Mouse (Mus musculus): ENCODE measurements around the gene Golt1a. TPM values are rescaled to one million over a fixed set of nuclear protein-coding genes. Genes with fewer than 3 reads are reported as not detected.
"Not testable (repeated sequence)": the region's sequence is repeated elsewhere in the genome, so short reads cannot be mapped to it uniquely, and the experiment has no call there.

Gene Golt1a
- polyA plus RNA-seq, 1 experiment from 2014 or later = 8.7 TPM

DNA sequence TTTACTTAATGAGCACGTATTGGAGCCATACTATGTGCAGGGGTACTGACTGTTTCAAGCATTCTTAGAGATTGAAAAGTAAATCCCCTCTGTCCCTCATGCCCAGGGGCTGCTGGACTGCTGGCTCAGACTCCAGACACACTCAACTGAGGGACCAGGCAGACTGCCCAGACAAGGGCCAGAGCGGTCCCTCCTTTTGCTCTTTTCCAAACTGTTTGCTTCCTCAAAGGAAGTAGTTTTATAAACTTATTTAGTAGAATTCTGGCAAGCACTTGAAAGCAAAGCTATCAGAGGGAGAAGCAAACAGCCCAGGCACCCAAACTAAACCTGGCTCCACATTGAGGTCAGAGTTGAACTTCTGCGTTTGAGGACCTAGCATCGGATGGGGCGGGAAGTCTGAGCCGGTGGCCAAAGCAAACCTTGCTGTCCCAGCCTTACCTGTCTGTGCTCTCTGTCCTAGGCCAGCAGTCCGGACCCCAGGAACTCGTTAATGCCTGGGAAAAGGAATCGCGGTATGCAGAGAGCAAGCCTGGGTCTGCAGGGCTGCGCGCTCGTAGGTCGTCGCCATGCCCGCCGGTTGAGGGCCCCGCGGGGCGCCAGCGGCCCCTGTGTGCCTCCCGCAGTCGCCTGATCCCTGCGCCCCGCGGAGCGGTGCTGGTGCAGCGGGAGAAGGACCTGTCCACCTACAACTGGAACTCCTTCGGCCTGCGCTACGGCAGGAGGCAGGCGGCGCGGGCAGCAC is 19.5 kb downstream of the Golt1a start:
- 8% methylated on average over 34 of the region's 34 CpGs for WGBS
- peak overlapping the region; percentile 58 for H3K9ac ChIP-seq (ENCODE audit: low read length)
- H3K9me3 ChIP-seq (replicated peaks; ENCODE audit: control insufficient read depth, low read length) = no peaks in the 10 kb centered on the region
- peaks cover 15% of the 10 kb centered on the region for H3K27me3 ChIP-seq (ENCODE audit: control insufficient read depth, insufficient read depth, low read length)
- H3K4me1 ChIP-seq (ENCODE audit: control insufficient read depth, insufficient read depth, low read length) = peaks cover 10% of the 10 kb centered on the region
- ATAC-seq (ENCODE audit: insufficient read depth, low FRiP score) = no peak
- H3K4me2 ChIP-seq (ENCODE audit: low read depth, low read length) = peak overlapping the region; percentile 62
- H3K27ac ChIP-seq (ENCODE audit: low read length) = no peak overlapping the region
- no peaks in the 10 kb centered on the region for H3K36me3 ChIP-seq (ENCODE audit: control insufficient read depth, insufficient read depth, low read length)
- peak overlapping the region; percentile 29 for H3K4me3 ChIP-seq (replicated peaks; ENCODE audit: low read length)

DNA sequence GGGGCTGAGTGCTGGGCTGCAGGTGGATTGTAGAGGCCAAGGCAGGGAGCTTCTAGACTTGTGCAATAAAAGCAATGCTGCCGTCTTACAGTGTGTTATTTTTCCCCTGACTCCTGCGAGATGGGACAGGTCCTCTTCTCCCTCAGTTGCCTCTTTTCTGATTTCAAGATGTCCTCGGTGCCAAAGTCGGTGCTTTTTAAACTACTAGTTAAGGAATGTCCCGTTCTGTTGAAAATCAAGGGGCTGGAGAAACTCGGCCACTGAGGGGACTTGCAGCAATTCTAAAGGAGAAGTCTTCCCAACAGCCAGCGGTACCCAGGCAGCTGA is 20.0 kb downstream of the Golt1a start:
- H3K9me3 ChIP-seq (replicated peaks; ENCODE audit: control insufficient read depth, low read length) = no peaks in the 10 kb centered on the region
- peak overlapping the region; percentile 29 for H3K4me3 ChIP-seq (replicated peaks; ENCODE audit: low read length)
- H3K36me3 ChIP-seq (ENCODE audit: control insufficient read depth, insufficient read depth, low read length) = no peaks in the 10 kb centered on the region
- peak overlapping the region; percentile 58 for H3K9ac ChIP-seq (ENCODE audit: low read length)
- H3K4me2 ChIP-seq (ENCODE audit: low read depth, low read length) = peak overlapping the region; percentile 62
- H3K27ac ChIP-seq (ENCODE audit: low read length) = no peak overlapping the region
- WGBS = 27% methylated on average over 7 of the region's 7 CpGs
- peaks cover 10% of the 10 kb centered on the region for H3K4me1 ChIP-seq (ENCODE audit: control insufficient read depth, insufficient read depth, low read length)
- ATAC-seq (ENCODE audit: insufficient read depth, low FRiP score) = no peak
- peaks cover 15% of the 10 kb centered on the region for H3K27me3 ChIP-seq (ENCODE audit: control insufficient read depth, insufficient read depth, low read length)

DNA sequence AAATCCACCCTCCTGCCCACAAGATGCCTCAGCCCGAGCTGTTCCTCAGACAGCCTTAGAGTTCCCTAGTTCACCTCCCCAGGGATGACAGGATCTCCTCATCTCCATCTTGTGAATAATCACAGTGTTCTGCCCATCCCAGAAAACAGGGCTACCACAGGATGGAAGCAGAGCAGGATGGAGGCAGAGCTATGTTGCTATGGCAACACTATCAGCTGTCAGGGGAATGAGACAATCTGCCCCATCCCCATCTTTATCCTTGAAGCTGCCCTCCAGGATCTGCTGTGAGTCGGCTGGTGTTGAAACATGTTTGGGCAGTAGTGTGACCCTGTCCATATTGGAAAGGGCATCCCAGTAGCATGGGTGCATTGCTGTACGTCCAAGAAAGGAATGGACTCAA is 21.5 kb downstream of the Golt1a start:
- peaks cover 10% of the 10 kb centered on the region for H3K4me1 ChIP-seq (ENCODE audit: control insufficient read depth, insufficient read depth, low read length)
- H3K9me3 ChIP-seq (replicated peaks; ENCODE audit: control insufficient read depth, low read length) = no peaks in the 10 kb centered on the region
- H3K27ac ChIP-seq (ENCODE audit: low read length) = no peak overlapping the region
- H3K27me3 ChIP-seq (ENCODE audit: control insufficient read depth, insufficient read depth, low read length) = peaks cover 15% of the 10 kb centered on the region
- H3K4me3 ChIP-seq (replicated peaks; ENCODE audit: low read length) = no peak overlapping the region
- no peak overlapping the region for H3K4me2 ChIP-seq (ENCODE audit: low read depth, low read length)
- no peaks in the 10 kb centered on the region for H3K36me3 ChIP-seq (ENCODE audit: control insufficient read depth, insufficient read depth, low read length)
- WGBS = 61% methylated on average over 3 of the region's 3 CpGs
- ATAC-seq (ENCODE audit: insufficient read depth, low FRiP score) = no peak
- no peak overlapping the region for H3K9ac ChIP-seq (ENCODE audit: low read length)

DNA sequence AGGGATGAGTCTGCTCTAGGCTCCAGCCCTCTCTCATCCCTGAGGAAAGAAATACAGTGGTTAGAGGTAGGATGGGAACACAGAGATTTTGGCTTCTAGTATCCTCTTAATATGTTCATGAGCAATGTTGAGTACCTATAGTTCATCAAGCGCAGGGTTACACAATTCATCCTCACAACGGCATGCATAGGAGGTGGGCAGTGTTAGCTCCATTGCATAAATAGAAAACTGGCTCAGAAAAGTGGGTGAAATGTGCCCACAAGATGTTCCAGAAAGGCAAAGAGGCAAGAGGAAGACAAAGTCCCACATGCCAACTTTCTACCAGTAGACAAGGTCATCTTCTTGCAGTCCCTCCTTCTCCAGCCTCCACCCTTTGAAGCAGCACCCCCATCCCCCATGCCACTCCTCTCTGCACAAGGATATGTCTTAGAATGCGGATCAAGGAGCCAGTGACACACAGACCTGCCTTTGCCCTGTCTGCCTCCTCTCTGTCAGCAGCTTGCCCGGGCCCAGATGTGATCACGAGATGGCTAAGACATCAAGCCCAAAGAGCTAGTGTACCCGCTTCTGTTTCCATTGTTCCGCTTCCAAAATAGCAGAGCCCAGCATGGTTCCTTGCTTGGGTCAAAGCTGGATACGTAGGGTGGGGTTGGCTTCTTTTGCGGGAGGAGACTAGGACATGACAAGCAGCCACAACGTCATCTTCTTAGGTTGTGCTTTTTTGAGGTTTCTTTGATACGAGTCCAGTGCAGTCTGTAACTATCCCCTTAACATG is 23.2 kb downstream of the Golt1a start:
- 86% methylated on average over 11 of the region's 11 CpGs for WGBS
- Histone ChIP-seq H3K4me2 (ENCODE audit: low read depth, low read length) (no peak overlapping the region), H3K27me3 (ENCODE audit: control insufficient read depth, insufficient read depth, low read length) (peaks cover 15% of the 10 kb centered on the region), H3K36me3 (ENCODE audit: control insufficient read depth, insufficient read depth, low read length) (no peaks in the 10 kb centered on the region), H3K4me3 (replicated peaks; ENCODE audit: low read length) (no peak overlapping the region), H3K9me3 (replicated peaks; ENCODE audit: control insufficient read depth, low read length) (no peaks in the 10 kb centered on the region), H3K4me1 (ENCODE audit: control insufficient read depth, insufficient read depth, low read length) (peaks cover 10% of the 10 kb centered on the region), H3K27ac (ENCODE audit: low read length) (no peak overlapping the region), H3K9ac (ENCODE audit: low read length) (no peak overlapping the region)
- no peak for ATAC-seq (ENCODE audit: insufficient read depth, low FRiP score)

DNA sequence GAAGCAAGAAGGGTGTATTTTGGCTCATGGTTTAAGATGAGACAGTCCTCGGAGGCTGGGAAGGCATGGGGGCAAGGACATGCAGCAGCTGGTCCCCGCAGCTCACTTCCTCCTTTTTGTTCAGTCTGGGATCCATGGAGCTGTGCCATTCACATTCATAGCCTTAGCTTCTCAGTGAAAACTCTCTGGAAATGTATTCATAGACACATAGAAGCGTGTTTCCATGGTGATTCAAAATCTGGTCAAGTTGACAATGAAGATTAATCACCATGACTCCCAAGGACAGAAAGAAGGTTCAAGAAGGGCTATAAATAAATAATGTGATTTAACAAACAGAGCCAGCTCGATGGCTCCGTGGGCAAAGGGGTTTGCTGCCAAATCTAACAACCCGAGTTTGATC is 24.3 kb downstream of the Golt1a start:
- ATAC-seq (ENCODE audit: insufficient read depth, low FRiP score) = no peak
- no peak overlapping the region for H3K4me2 ChIP-seq (ENCODE audit: low read depth, low read length)
- H3K36me3 ChIP-seq (ENCODE audit: control insufficient read depth, insufficient read depth, low read length) = no peaks in the 10 kb centered on the region
- peaks cover 7% of the 10 kb centered on the region for H3K4me1 ChIP-seq (ENCODE audit: control insufficient read depth, insufficient read depth, low read length)
- no peak overlapping the region for H3K27ac ChIP-seq (ENCODE audit: low read length)
- H3K9me3 ChIP-seq (replicated peaks; ENCODE audit: control insufficient read depth, low read length) = no peaks in the 10 kb centered on the region
- no peak overlapping the region for H3K4me3 ChIP-seq (replicated peaks; ENCODE audit: low read length)
- H3K9ac ChIP-seq (ENCODE audit: low read length) = no peak overlapping the region
- WGBS = 77% methylated on average over 6 of the region's 6 CpGs
- H3K27me3 ChIP-seq (ENCODE audit: control insufficient read depth, insufficient read depth, low read length) = peaks cover 7% of the 10 kb centered on the region

DNA sequence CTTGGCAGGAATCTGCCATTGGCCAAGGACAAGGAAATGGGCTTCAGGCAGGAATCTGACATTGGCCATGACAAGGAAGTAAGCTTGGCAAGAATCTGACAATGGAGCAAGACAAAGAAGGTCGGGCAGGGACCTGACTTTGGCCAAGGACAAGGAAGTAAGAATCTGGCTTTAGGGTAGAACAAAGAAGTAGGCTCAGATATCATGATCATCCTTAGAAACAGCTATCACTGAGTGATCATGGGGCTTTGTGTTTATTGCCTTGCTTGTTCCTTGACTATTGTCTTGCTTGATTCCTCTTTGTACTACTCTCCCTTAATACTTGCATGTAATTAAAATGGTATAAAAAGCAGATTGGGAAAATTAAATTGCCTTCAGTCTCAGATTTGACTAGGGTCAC is 30.8 kb downstream of the Golt1a start:
- H3K9me3 ChIP-seq (replicated peaks; ENCODE audit: control insufficient read depth, low read length); H3K27me3 ChIP-seq (ENCODE audit: control insufficient read depth, insufficient read depth, low read length); H3K9ac ChIP-seq (ENCODE audit: low read length); ATAC-seq (ENCODE audit: insufficient read depth, low FRiP score); H3K36me3 ChIP-seq (ENCODE audit: control insufficient read depth, insufficient read depth, low read length); H3K4me3 ChIP-seq (replicated peaks; ENCODE audit: low read length); H3K27ac ChIP-seq (ENCODE audit: low read length); H3K4me1 ChIP-seq (ENCODE audit: control insufficient read depth, insufficient read depth, low read length); H3K4me2 ChIP-seq (ENCODE audit: low read depth, low read length): not testable (repeated sequence)
- 67% methylated on average over 1 of the region's 1 CpGs for WGBS

DNA sequence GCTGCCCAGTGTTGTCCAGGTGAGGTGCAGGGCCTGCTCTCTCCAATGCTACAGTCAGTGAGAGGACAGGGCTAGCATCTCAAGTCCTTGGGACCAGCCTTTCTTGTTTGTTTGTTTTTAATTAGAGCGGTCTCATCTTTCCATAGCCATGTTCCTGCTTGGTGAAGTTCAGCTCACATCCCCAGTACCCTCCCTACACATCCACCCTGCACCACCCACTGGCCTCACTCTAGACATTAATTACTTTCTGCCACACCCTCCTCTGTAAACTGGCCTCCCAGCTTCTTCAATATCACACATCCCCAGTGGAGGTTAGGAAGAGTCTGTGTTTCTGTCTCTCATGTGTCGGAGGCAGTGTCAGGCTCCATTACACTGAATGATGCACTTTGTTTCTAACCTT is 34.8 kb downstream of the Golt1a start:
- Histone ChIP-seq H3K4me1 (ENCODE audit: control insufficient read depth, insufficient read depth, low read length) (no peaks in the 10 kb centered on the region), H3K36me3 (ENCODE audit: control insufficient read depth, insufficient read depth, low read length) (no peaks in the 10 kb centered on the region), H3K9ac (ENCODE audit: low read length) (no peak overlapping the region), H3K4me3 (replicated peaks; ENCODE audit: low read length) (no peak overlapping the region), H3K9me3 (replicated peaks; ENCODE audit: control insufficient read depth, low read length) (no peaks in the 10 kb centered on the region), H3K27me3 (ENCODE audit: control insufficient read depth, insufficient read depth, low read length) (no peaks in the 10 kb centered on the region), H3K4me2 (ENCODE audit: low read depth, low read length) (no peak overlapping the region), H3K27ac (ENCODE audit: low read length) (no peak overlapping the region)
- WGBS = 80% methylated on average over 2 of the region's 2 CpGs
- no peak for ATAC-seq (ENCODE audit: insufficient read depth, low FRiP score)

DNA sequence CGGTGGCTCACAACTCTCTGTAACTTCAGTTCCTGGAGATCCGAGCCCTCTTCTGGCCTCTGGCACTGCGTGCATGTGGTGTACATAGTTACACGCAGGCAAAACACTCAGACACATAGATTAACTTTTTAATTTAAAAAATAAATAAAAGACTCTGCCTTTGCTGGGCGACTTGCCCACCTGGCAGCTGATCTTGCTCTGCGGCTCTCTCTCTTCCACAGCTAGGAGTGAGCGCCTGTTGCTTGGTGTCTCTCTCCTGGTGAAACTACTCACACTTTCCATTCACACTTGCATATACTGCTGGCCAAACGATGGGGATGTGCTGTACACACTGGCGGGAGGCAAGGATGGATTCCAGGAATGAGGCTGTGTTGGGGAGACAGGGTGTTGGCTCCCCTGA is 36.9 kb downstream of the Golt1a start:
- WGBS = 70% methylated on average over 9 of the region's 9 CpGs
- H3K4me3 ChIP-seq (replicated peaks; ENCODE audit: low read length) = no peak overlapping the region
- no peaks in the 10 kb centered on the region for H3K9me3 ChIP-seq (replicated peaks; ENCODE audit: control insufficient read depth, low read length)
- H3K4me1 ChIP-seq (ENCODE audit: control insufficient read depth, insufficient read depth, low read length) = no peaks in the 10 kb centered on the region; the same call in 1 of the 2 replicates
- no peak overlapping the region for H3K4me2 ChIP-seq (ENCODE audit: low read depth, low read length)
- H3K36me3 ChIP-seq (ENCODE audit: control insufficient read depth, insufficient read depth, low read length) = no peaks in the 10 kb centered on the region
- H3K27me3 ChIP-seq (ENCODE audit: control insufficient read depth, insufficient read depth, low read length) = no peaks in the 10 kb centered on the region
- no peak for ATAC-seq (ENCODE audit: insufficient read depth, low FRiP score)
- no peak overlapping the region for H3K9ac ChIP-seq (ENCODE audit: low read length)
- H3K27ac ChIP-seq (ENCODE audit: low read length) = no peak overlapping the region

DNA sequence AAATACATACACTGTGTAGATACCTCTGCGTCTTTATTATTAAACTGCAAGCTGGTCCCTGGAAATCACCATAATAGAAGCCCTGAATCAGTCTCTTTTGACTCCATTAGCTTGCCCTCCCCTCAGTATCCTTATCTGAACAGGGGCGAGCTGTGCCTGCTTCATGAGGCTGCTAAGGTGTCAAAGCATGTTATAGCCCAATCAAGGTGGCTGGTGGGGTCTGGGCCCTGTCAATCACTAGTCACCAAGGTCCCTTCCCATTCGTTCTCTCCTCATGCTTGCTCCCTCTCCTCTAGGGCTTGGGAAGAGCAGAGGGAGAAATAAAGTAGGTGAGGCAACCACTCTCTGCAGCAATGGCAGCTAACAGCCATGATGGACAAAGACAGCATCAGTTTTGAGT is 37.6 kb downstream of the Golt1a start:
- 64% methylated on average over 3 of the region's 3 CpGs for WGBS
- Histone ChIP-seq H3K9ac (ENCODE audit: low read length) (no peak overlapping the region), H3K27ac (ENCODE audit: low read length) (no peak overlapping the region), H3K27me3 (ENCODE audit: control insufficient read depth, insufficient read depth, low read length) (no peaks in the 10 kb centered on the region), H3K9me3 (replicated peaks; ENCODE audit: control insufficient read depth, low read length) (no peaks in the 10 kb centered on the region), H3K4me1 (ENCODE audit: control insufficient read depth, insufficient read depth, low read length) (no peaks in the 10 kb centered on the region; the same call in 1 of the 2 replicates), H3K4me2 (ENCODE audit: low read depth, low read length) (no peak overlapping the region), H3K4me3 (replicated peaks; ENCODE audit: low read length) (no peak overlapping the region), H3K36me3 (ENCODE audit: control insufficient read depth, insufficient read depth, low read length) (no peaks in the 10 kb centered on the region)
- no peak for ATAC-seq (ENCODE audit: insufficient read depth, low FRiP score)
